In genomic region chr5:109558404-109559160, GRCm38 (mm10) we compare ENCODE assay signal across 8 mouse cellular contexts. TPM values are rescaled to one million over a fixed set of nuclear protein-coding genes. Genes with fewer than 3 reads are reported as not detected.
A peak's percentile ranks its signal among the peaks of the same experiment; 100 is the strongest.
DNase-seq lines count a peak whose midpoint lies in the region; ATAC-seq lines count a peak whose summit lies in the region.

Gene Crlf2 (minus strand): TSS chr5:109558993.

- peak within 1 kb of the TSS; percentile 62 for H3K9ac ChIP-seq in forebrain, embryonic 14.5 days (ENCODE audit: low read length)
- peak within 1 kb of the TSS; percentile 80 for H3K9ac ChIP-seq in neural tube, embryonic 15.5 days (replicated peaks)

- peak; percentile 98 for DNase-seq in ES-CJ7 (ENCODE audit: low read depth, low spot score)
- peak; percentile 98 for DNase-seq in cerebellum, adult 11 months
- DNase-seq in forebrain, embryonic 14.5 days (ENCODE audit: low spot score): peak; percentile 98
- DNase-seq in heart, postnatal 14 days: peak; percentile 91 to 93
- DNase-seq in layer of hippocampus, adult 11-12 months (ENCODE audit: low spot score): peak; percentile 96
- DNase-seq in lung, adult 18-20 months: peak; percentile 82 to 84
- peak; percentile 93 for DNase-seq in testis, postnatal 14 days (ENCODE audit: low spot score)

- H3K27me3 ChIP-seq in forebrain, embryonic 14.5 days (replicated peaks; ENCODE audit: control insufficient read depth, insufficient read depth, low read length): no peaks in the 10 kb centered on the region
- H3K27me3 ChIP-seq in neural tube, embryonic 15.5 days (replicated peaks): no peaks in the 10 kb centered on the region

- 0% methylated on average over 52 of the region's 73 CpGs for WGBS in forebrain, embryonic 14.5 days
- under 1% methylated on average over 55 of the region's 73 CpGs for WGBS in neural tube, embryonic 15.5 days

- peak; percentile 74 for ATAC-seq in forebrain, embryonic 14.5 days
- ATAC-seq in neural tube, embryonic 15.5 days (ENCODE audit: low FRiP score): peak; percentile 65

- intact Hi-C loops in heart, postnatal 14 days (cut with DNase I): loop anchor here (10.0 kb wide), 1 partner anchor 366 kb away; the partner anchor contains the start of gene Gm15446

- peak within 1 kb of the TSS; percentile 94 for H3K27ac ChIP-seq in forebrain, embryonic 14.5 days (ENCODE audit: low read depth, low read length)
- peak within 1 kb of the TSS; percentile 99 for H3K27ac ChIP-seq in neural tube, embryonic 15.5 days (replicated peaks)

- peaks cover 21% of the 10 kb centered on the region for H3K9me3 ChIP-seq in forebrain, embryonic 14.5 days (replicated peaks; ENCODE audit: control insufficient read depth, low read length)
- no peaks in the 10 kb centered on the region; the same call in 1 of the 2 replicates for H3K9me3 ChIP-seq in neural tube, embryonic 15.5 days (replicated peaks)

- no peaks in the 10 kb centered on the region for H3K36me3 ChIP-seq in forebrain, embryonic 14.5 days (ENCODE audit: control insufficient read depth, insufficient read depth, low read length)
- H3K36me3 ChIP-seq in neural tube, embryonic 15.5 days: peaks cover 21% of the 10 kb centered on the region

- H3K4me3 ChIP-seq in forebrain, embryonic 14.5 days (ENCODE audit: low read depth, low read length): peak within 1 kb of the TSS; percentile 52
- peak within 1 kb of the TSS; percentile 74 for H3K4me3 ChIP-seq in neural tube, embryonic 15.5 days (replicated peaks)

- peak within 1 kb of the TSS; percentile 42 for H3K4me2 ChIP-seq in forebrain, embryonic 14.5 days (ENCODE audit: low read length)
- H3K4me2 ChIP-seq in neural tube, embryonic 15.5 days: peak within 1 kb of the TSS; percentile 61

- H3K4me1 ChIP-seq in forebrain, embryonic 14.5 days (ENCODE audit: control insufficient read depth, insufficient read depth, low read length): no peaks in the 10 kb centered on the region
- H3K4me1 ChIP-seq in neural tube, embryonic 15.5 days: no peaks in the 10 kb centered on the region

RNA-seq across cellular contexts. Expression of gene Crlf2, which starts in this region (rescaled TPM):
- 6.0 and 6.8 TPM in 2 replicates for polyA plus RNA-seq in forebrain, embryonic 14.5 days (2014; fragmentation: Nextera tagmentation; extraction: Ambion mirVana)
- total RNA-seq in heart, postnatal 14 days (2021): 10 to 100 TPM; 10.3 to 11.7 TPM
- 23.2 and 23.6 TPM in 2 replicates for polyA plus RNA-seq in neural tube, embryonic 15.5 days (2015; fragmentation: Nextera tagmentation; extraction: Ambion mirVana)

Comparison
In these comparisons a context has a peak if more than half of its experiments do, and no peak if none do; other contexts are left out.
1. Peak in every context shown above with its lines: DNase-seq, ATAC-seq, H3K4me3 ChIP-seq and H3K27ac ChIP-seq.